Mouse (Mus musculus) layer of hippocampus, postnatal 36 days (tissue): ENCODE measurements around the gene Kmt5b. TPM values are rescaled to one million over a fixed set of nuclear protein-coding genes. Genes with fewer than 3 reads are reported as not detected.

Experiments used
- DNase-seq, 2 experiments: peaks; one replicate each; pipeline ENCODE4 v3.0.0; 2022
- total RNA-seq, 2 experiments: library from RNA; stranded (reverse); gene quantifications; 2 replicates each; pipeline ENCODE4 v1.2.3; 2021

Kmt5b gene
- total RNA-seq, 2 experiments from 2014 or later, result 56.6 to 60.1 TPM

DNA sequence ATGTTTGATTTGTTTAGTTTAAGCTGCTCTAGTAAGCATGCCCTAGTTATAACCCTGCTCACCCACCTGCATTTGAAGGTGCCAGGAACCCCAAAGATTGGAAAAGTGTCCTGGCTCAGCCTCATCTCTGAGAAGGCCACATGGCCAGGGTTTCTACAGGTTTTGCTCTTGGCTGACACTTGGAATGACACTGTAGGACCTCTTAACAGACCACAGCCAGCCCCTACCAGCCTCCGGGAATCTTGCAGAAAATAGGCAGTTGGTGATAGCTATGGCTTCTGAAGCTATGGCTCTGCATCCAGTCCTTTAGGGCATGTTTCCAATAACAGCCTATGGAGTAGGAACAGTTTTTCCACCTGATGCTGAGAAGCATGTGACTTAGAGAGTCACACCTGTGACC is 77.6 kb downstream of the Kmt5b start:
- no peak for DNase-seq

DNA sequence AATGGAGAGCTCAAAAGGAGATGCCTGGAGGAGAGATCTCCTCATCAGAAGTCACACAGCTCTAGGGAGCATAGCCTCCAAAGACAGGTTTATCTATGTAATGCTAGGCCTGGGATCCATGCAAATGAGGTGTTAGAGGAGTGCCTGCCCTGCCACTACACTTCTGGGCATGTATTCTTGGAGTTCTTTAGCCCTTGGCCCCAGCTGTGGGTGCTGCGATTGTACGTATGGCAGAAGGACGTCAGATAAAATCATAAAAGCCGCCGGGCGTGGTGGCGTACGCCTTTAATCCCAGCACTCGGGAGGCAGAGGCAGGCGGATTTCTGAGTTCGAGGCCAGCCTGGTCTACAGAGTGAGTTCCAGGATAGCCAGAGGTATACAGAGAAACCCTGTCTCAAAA is 78.1 kb downstream of the Kmt5b start:
- DNase-seq, result no peak

DNA sequence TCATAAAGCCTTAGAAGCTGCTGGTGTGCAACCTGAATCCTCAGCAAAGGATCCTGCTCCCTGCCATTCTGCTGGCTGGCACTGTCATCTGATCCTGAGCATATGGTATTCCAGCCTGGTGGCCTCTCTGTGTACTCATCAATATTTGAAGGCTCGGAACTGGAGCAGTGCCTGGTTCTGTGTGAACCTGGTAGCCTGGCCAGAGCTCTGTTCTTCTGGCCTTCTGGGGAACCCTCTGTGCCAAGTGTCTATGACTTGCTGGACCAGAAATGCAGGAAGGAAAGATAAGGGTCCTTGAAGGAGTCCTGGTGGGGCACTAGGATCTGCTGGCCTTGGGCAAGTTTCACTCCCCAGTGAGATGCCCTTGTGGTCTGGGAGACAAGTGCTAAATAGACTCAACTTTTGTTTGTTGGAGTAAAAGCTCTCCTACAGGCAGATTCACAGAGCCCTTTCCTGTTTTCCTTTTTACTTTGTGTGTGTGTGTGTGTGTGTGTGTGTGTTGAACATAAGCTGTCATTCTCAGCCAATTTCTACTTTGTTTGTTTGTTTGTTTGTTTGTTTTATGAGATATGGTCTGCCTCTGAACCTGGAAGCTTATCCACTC is 78.7 kb downstream of the Kmt5b start:
- no peak for DNase-seq

- DNase-seq, result no peak
Observed at GRCm38 (mm10) chr19:3846676-3847604, 79.7 kb downstream of the Kmt5b start.

DNA sequence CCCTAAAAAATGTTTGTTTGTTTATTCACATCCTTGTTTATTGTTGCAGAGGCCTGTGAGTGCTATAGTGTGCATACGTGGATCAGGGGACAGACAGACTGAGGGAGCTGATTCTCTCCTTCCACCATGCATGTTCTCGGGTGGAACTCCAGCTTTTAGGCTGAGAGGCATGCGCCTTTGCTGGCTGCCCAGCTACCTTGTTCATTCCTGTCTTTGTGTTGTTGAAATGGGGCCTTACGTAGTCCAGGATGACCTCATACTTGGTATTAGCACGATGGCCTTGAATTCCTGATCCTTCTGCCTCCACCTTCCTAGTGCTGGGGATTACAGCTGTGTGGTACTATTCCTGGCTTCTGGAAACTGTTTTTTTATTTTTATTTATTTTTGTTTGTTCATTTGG is 80.5 kb downstream of the Kmt5b start:
- DNase-seq, result no peak

DNA sequence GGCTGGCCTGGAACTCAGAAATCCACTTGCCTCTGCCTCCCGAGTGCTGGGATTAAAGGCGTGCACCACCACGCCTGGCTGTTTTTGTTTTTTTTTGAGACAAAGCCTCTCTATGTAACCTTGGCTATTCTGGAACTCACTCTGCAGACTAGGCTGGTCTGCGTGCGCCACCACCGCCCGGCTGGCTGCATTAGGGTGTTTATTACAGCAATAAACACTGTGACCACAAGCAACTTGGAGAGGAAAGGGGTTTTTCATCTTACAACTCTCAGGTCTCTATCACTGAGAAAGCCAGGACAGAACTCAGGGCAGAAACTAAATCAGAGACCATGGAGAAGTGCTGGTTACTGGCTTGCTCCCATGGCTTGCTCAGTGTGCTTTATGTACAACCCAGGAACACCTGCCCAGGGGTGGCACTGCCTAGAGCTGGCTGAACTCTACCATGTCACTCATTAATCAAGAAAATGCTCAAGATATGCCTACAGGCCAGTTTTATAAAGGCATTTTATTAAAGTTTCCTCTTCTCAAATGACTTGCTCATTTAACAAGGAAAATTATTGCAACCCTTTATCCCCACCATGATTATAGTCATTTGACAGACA is 81.1 kb downstream of the Kmt5b start:
- DNase-seq, result no peak

DNA sequence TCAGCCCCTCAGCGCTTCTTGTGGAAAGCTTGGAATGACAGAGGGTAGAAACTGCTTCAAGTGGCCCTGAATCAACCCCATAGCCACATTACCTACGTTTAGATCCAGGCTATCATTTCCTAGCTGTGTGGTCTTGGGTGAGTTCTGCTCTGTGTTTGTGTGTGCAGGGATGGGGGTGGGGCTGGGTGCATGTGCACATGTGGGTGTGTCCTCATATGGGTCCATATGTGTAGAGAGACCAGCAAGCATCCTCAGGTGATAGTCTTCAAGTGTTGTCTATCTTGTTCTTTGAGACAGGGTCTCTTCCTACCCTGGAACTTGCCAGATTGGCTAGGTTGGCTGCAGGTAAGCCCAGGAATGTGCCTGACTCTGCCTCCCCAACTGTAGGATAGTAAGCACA is 82.0 kb downstream of the Kmt5b start:
- no peak for DNase-seq

DNA sequence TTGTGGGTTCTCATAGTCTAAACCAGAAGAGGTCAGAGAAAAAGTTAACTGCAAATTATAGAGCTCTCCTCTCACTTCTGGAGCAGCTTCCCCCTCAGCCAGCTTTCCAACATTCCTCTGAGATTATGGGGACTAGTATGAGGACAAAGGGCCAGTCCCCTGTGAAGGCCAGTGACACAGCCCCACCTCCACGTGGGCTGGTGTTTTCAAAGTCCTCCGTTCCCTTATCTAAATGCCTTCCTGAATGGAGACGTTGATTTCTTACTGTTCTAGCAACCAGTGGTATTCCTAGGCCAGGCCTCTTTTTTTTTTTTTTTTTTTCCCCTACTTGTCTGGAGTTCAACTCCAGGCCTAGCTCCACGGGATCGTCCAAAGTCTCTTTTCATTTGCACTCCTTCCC is 82.9 kb downstream of the Kmt5b start:
- no peak for DNase-seq

- DNase-seq, result peak; percentile 24 to 27
Observed at GRCm38 (mm10) chr19:3850847-3851469, 83.7 kb downstream of the Kmt5b start.

GRCm38 (mm10) chr19:3851502-3851962 is 84.3 kb downstream of the Kmt5b start, which contains the start of gene Chka:
Gene Chka, plus strand, starts transcription at chr19:3851773.
- peak; percentile 98 to 99 for DNase-seq

DNA sequence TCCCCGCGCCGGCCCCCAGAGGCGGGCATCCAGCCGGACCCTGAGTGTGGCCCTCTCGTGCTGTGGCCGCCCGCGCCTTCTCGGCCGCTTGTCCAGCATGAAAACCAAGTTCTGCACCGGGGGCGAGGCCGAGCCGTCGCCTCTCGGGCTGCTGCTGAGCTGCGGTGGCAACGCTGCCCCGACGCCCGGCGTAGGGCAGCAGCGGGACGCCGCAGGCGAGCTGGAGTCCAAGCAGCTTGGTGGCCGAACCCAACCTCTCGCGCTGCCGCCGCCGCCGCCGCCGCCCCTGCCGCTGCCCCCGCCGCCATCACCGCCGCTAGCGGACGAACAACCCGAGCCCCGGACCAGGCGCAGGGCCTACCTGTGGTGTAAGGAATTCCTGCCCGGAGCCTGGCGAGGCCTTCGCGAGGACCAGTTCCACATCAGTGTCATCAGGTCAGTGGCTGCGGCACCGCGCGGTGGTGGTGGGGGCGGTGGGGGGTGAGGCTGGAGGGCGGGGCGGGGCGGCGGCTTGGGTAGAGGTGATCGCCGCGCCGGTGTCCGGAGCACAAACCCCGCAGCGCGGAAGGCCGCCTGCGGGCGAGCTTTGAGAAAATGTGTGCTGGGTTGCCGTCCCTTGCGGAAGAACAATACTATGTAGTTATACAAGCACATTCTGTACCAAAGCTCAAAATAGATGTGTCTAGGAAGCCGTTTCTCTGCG is 84.9 kb downstream of the Kmt5b start:
- peak; percentile 37 to 49 for DNase-seq

DNA sequence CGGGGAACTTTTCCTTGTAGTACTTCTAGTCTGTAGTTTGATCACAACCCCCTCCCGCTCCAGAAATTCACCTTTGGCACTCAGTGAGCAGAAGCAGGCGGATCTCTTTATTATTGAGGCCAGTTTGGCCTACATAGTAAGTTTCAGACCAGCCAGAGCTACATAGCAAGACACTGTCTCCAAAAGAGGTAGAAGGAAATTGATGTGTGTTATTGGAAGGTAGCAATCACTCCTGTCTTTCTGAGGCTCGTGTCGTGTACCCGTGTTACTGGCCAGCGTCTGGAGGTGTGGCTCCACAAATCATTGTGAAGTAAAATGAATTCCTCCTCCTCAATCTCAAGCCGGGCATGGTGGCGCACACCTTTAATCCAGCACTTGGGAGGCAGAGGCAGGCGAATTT is 85.9 kb downstream of the Kmt5b start:
- no peak for DNase-seq

DNA sequence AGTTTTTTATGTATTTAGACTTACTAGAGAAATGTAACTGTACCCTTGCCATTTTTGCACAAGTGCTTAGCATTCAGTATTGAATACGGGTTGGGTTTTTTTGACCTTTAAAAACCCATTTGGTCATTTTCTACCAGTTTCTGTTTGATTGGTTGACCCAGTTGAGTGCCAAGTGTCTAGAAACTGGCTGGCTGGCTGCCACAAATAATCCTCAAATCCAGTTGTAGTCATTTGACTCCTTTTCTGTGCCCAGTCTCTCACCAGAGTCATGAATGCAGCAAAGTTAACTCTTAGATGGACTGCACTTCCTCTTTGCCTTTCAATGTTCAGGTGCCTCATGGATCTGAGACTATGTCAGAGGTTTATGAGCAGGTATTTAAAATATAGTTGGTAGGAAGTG is 86.7 kb downstream of the Kmt5b start:
- DNase-seq, result no peak

- no peak for DNase-seq
Observed at GRCm38 (mm10) chr19:3855091-3855490, 87.9 kb downstream of the Kmt5b start.

- peak; percentile 34 to 36 for DNase-seq
Observed at GRCm38 (mm10) chr19:3855601-3856000, 88.4 kb downstream of the Kmt5b start.

DNA sequence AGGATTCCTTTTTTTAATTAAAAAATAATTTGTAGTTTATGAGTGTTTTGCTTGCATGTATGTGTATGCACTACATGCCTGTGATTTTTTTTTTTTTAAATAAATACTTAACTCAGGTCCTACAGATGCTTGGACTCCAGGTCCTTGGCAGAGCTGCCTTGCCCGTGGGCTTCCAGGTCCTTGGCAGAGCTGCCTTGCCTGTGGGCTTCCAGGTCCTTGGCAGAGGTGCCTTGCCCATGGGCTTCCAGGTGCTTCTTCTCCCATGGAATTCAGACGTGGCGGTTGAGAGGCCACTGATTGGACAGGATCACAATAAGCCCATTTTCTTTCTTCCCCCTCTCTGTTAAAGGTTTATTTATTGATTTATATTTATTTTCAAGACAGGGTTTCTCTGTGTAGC is 90.0 kb downstream of the Kmt5b start:
- DNase-seq, result no peak

- DNase-seq, result no peak
Observed at GRCm38 (mm10) chr19:3862713-3863112, 95.5 kb downstream of the Kmt5b start.

DNA sequence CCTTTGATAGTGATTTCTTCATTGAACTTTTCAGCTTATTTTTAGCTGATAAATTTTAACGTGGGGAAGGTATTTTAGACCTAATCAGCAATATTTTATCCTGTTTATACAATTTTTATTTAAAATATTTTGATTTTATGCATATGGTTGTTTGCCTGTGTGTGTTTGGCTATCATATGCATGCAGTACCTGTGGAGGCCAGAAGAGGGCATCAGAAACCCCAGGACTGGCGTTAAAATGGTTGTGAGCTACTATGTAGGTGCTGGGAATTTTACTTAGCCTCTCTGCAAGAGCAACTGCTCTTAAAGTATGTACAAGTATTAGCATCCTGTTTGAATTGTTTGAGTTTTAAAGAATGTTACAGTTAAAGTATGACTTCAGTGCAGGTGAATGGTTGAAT is 97.7 kb downstream of the Kmt5b start:
- DNase-seq, result no peak
